Mouse (Mus musculus): ENCODE measurements at regions not wholly inside any gene's neighbourhood (a gene's known extent, or its start where the extent isn't known, plus 50 kb on each side); places are given as distances from the start of the nearest gene placed in this dataset.
A peak's percentile ranks its signal among the peaks of the same experiment; 100 is the strongest.

- no peak for DNase-seq (ENCODE audit: low spot score in 2 of 2)
Observed at GRCm38 (mm10) chr1:43633246-43633645, 97.2 kb upstream of the 1500015O10Rik start.

- DNase-seq (ENCODE audit: low spot score in 2 of 2) = peak in 1 of 2 experiments; percentile 16
Observed at GRCm38 (mm10) chr1:43635718-43636117, 94.7 kb upstream of the 1500015O10Rik start.

GRCm38 (mm10) chr1:43637956-43638355, 92.4 kb upstream of the 1500015O10Rik start:
- DNase-seq (ENCODE audit: low spot score in 2 of 2) = no peak

GRCm38 (mm10) chr1:43672031-43672430, 58.4 kb upstream of the 1500015O10Rik start:
- DNase-seq (ENCODE audit: low spot score in 2 of 2) = no peak
